In genomic region chr13:48547623-48548022, GRCm38 (mm10) we compare ENCODE assay signal across 19 mouse cellular contexts. TPM values are rescaled to one million over a fixed set of nuclear protein-coding genes. Genes with fewer than 3 reads are reported as not detected.
DNase-seq lines count a peak whose midpoint lies in the region; ATAC-seq and TF ChIP-seq lines count a peak whose summit lies in the region.
"Had no signal": no experiment of that assay in that cellular context is flagged by ENCODE, and none has a peak within 500 bp of the region (broad histone marks: within the 10 kb centered on the region; RNA-seq: fewer than 3 reads in every experiment).

No protein-coding gene starts in this region.

- no peak for TF ChIP-seq CTCF in MEL (IDR thresholded peaks at IDR 0.05 in 2 of 3, conservative IDR thresholded peaks at IDR 0.05 in 1 of 3; ENCODE audit: control insufficient read depth in 1 of 3, insufficient read depth in 1 of 3, low read depth in 2 of 3, low read length in 3 of 3, poor library complexity in 1 of 3, severe bottlenecking in 1 of 3)
- no peak for TF ChIP-seq CTCF in bone marrow macrophage, adult 2 months (IDR thresholded peaks at IDR 0.05; ENCODE audit: low read depth, low read length)

- H3K4me3 ChIP-seq in MEL (ENCODE audit: control insufficient read depth in 1 of 2, insufficient read depth in 1 of 2, low read depth in 2 of 2, low read length in 2 of 2): no peak overlapping the region
- H3K4me3 ChIP-seq in bone marrow macrophage, adult 2 months (ENCODE audit: insufficient read depth, low read length): no peak overlapping the region
- no peak overlapping the region for H3K4me3 ChIP-seq in stomach, embryonic 15.5 days (replicated peaks)
- H3K4me3 ChIP-seq: heart, adult 2 months; intestine, embryonic 15.5 days had no signal

- TF ChIP-seq EP300 in MEL (IDR thresholded peaks at IDR 0.05; ENCODE audit: low read depth in 1 of 2, low read length in 2 of 2): no peak

- DNase-seq in heart, adult 11 months: peak; percentile 89
- no peak for DNase-seq in heart, adult 18-20 months
- peak; percentile 11 for DNase-seq in MEL (ENCODE audit: low read depth, low spot score)
- no peak for DNase-seq in urinary bladder, postnatal 14 days (ENCODE audit: low spot score)
- DNase-seq in adrenal gland, postnatal 10 days: no peak
- DNase-seq: cerebellum, postnatal 10 days; embryo, embryonic 11 days; gastrocnemius, postnatal 36 days; heart, adult 2 months had no signal

- peak overlapping the region; percentile 52; the same call in 1 of the 2 replicates for H3K27ac ChIP-seq in MEL (ENCODE audit: control insufficient read depth, low read depth, low read length)
- H3K27ac ChIP-seq in bone marrow macrophage, adult 2 months (ENCODE audit: insufficient read depth, low read depth, low read length): peak overlapping the region; percentile 82
- H3K27ac ChIP-seq in stomach, embryonic 15.5 days: peak overlapping the region; percentile 73; the same call in 1 of the 2 replicates
- H3K27ac ChIP-seq: heart, adult 2 months; hindbrain, embryonic 14.5 days had no signal

- no peak for TF ChIP-seq POLR2A in MEL (IDR thresholded peaks at IDR 0.05; ENCODE audit: control insufficient read depth in 1 of 2, insufficient read depth in 1 of 2, low read depth in 1 of 2, low read length in 2 of 2, poor library complexity in 1 of 2)
- TF ChIP-seq POLR2A in bone marrow macrophage, adult 2 months (IDR thresholded peaks at IDR 0.05; ENCODE audit: borderline replicate concordance, low read depth, low read length): no peak

- no peak for TF ChIP-seq RAD21 in MEL (IDR thresholded peaks at IDR 0.05; ENCODE audit: low read depth, low read length)

- H3K79me2 ChIP-seq in MEL (ENCODE audit: control insufficient read depth, insufficient read depth, low read length, poor library complexity): peaks cover 31% of the 10 kb centered on the region

- ATAC-seq in stomach, embryonic 15.5 days (ENCODE audit: insufficient read depth, low FRiP score, low read depth): no peak
- ATAC-seq: forebrain, embryonic 15.5 days; intestine, embryonic 15.5 days had no signal

- peaks cover 0 to 42% of the 10 kb centered on the region in 2 experiments; a peak in 3 of 4 replicates for H3K36me3 ChIP-seq in MEL (ENCODE audit: control insufficient read depth in 1 of 2, insufficient read depth in 2 of 2, low read length in 2 of 2)
- H3K36me3 ChIP-seq in stomach, embryonic 15.5 days: no peaks in the 10 kb centered on the region
- H3K36me3 ChIP-seq: embryonic facial prominence, embryonic 15.5 days; forebrain, embryonic 15.5 days; heart, embryonic 15.5 days; hindbrain, embryonic 10.5 days; intestine, embryonic 15.5 days had no signal

- H3K27me3 ChIP-seq in MEL (ENCODE audit: control insufficient read depth in 1 of 2, insufficient read depth in 2 of 2, low read length in 2 of 2): no peaks in the 10 kb centered on the region
- no peaks in the 10 kb centered on the region for H3K27me3 ChIP-seq in stomach, embryonic 15.5 days (replicated peaks)
- H3K27me3 ChIP-seq: embryonic facial prominence, embryonic 15.5 days; forebrain, embryonic 15.5 days; heart, embryonic 15.5 days; intestine, embryonic 15.5 days had no signal

- no peak overlapping the region for H3K4me2 ChIP-seq in stomach, embryonic 15.5 days

- peaks cover 12 to 38% of the 10 kb centered on the region in 2 experiments for H3K4me1 ChIP-seq in MEL (ENCODE audit: control insufficient read depth in 1 of 2, insufficient read depth in 2 of 2, low read length in 2 of 2)
- H3K4me1 ChIP-seq in bone marrow macrophage, adult 2 months (ENCODE audit: control insufficient read depth, insufficient read depth, low read length): peaks cover 51% of the 10 kb centered on the region
- H3K4me1 ChIP-seq in stomach, embryonic 15.5 days: 0 out of 2 replicates have a peak, but pooled peaks cover 14% of the 10 kb centered on the region

- WGBS in stomach, embryonic 15.5 days: 94% methylated on average over 6 of the region's 6 CpGs

- no peak overlapping the region; the same call in 1 of the 2 replicates for H3K9ac ChIP-seq in MEL (ENCODE audit: control insufficient read depth, low read depth, low read length, poor library complexity, severe bottlenecking)
- no peak overlapping the region for H3K9ac ChIP-seq in stomach, embryonic 15.5 days
- H3K9ac ChIP-seq: embryonic facial prominence, embryonic 15.5 days; forebrain, embryonic 15.5 days; heart, embryonic 15.5 days; hindbrain, embryonic 14.5 days; intestine, embryonic 15.5 days had no signal

- H3K9me3 ChIP-seq in MEL (replicated peaks; ENCODE audit: insufficient read depth, low read length): no peaks in the 10 kb centered on the region
- no peaks in the 10 kb centered on the region for H3K9me3 ChIP-seq in stomach, embryonic 15.5 days
- H3K9me3 ChIP-seq: embryonic facial prominence, embryonic 15.5 days; forebrain, embryonic 15.5 days; heart, embryonic 15.5 days; hindbrain, embryonic 10.5 days; intestine, embryonic 15.5 days had no signal

TF ChIP-seq in MEL, 35 proteins besides CTCF, POLR2A, EP300 and RAD21:
- TF ChIP-seq SIN3A (IDR thresholded peaks at IDR 0.05; ENCODE audit: low read length) (no peak; the same call in 1 of the 2 replicates), ELF1 (IDR thresholded peaks at IDR 0.05; ENCODE audit: low read depth, low read length) (no peak), MYB (IDR thresholded peaks at IDR 0.05; ENCODE audit: low read depth, low read length) (no peak), GABPA (IDR thresholded peaks at IDR 0.05; ENCODE audit: low read depth, low read length) (no peak), ZKSCAN1 (IDR thresholded peaks at IDR 0.05; ENCODE audit: low read depth, low read length) (no peak), ZMIZ1 (IDR thresholded peaks at IDR 0.05; ENCODE audit: low read depth, low read length) (no peak), TAL1 (IDR thresholded peaks at IDR 0.05; ENCODE audit: low read length) (no peak), USF1 (IDR thresholded peaks at IDR 0.05; ENCODE audit: low read depth, low read length) (no peak), KAT2A (conservative IDR thresholded peaks at IDR 0.05; ENCODE audit: low read depth, low read length) (no peak), POLR2AphosphoS2 (IDR thresholded peaks at IDR 0.05; ENCODE audit: low read length) (no peak), MAZ (IDR thresholded peaks at IDR 0.05; ENCODE audit: low read depth, low read length) (no peak), CHD1 (IDR thresholded peaks at IDR 0.05; ENCODE audit: low read depth, low read length) (no peak), E2F4 (IDR thresholded peaks at IDR 0.05; ENCODE audit: borderline replicate concordance, low read depth, low read length) (no peak), SMC3 (IDR thresholded peaks at IDR 0.05; ENCODE audit: low read depth, low read length) (no peak), POLR2AphosphoS5 (IDR thresholded peaks at IDR 0.05; ENCODE audit: borderline replicate concordance, low read depth, low read length) (no peak)

RNA-seq across cellular contexts. Expression of gene A830005F24Rik, which starts 34.3 kb away (rescaled TPM):
- total RNA-seq in heart, adult 18-20 months (2021): not detected
- 0.42 and 0.73 TPM in 2 replicates for total RNA-seq in MEL (2012; rRNA removed)
- polyA plus RNA-seq in MEL (2012; ENCODE audit: insufficient read depth in 1 of 2, insufficient read length in 2 of 2, low read depth in 1 of 2, low replicate concordance in 2 of 2, missing spikeins in 1 of 2): under 1 TPM in 1 of 2 experiments, not detected in 1; 0.70 TPM
- polyA plus RNA-seq in bone marrow macrophage, adult 2 months (2012; ENCODE audit: insufficient read depth, insufficient read length, missing spikeins): not detected in 2 replicates
- polyA plus RNA-seq in stomach, embryonic 15.5 days (2015; fragmentation: Nextera tagmentation; extraction: Ambion mirVana): 0.51 and 0.86 TPM in 2 replicates
- under 1 TPM in 1 of 2 experiments, not detected in 1; 0.39 TPM for total RNA-seq in adrenal gland, postnatal 10 days (2021)
- total RNA-seq: adrenal gland, postnatal 14 days; heart, postnatal 25 days had no signal
- polyA plus RNA-seq: heart, adult 2 months had no signal

RNA-seq across cellular contexts. Expression of gene Zfp169, which starts 34.4 kb away (rescaled TPM):
- total RNA-seq in heart, adult 18-20 months (2021): 1 to 10 TPM; 4.2 to 6.5 TPM
- 5.9 and 6.5 TPM in 2 replicates for total RNA-seq in MEL (2012; rRNA removed)
- 1 to 10 TPM in 1 of 2 experiments, not detected in 1; 3.6 TPM for polyA plus RNA-seq in MEL (2012; ENCODE audit: insufficient read depth in 1 of 2, insufficient read length in 2 of 2, low read depth in 1 of 2, low replicate concordance in 2 of 2, missing spikeins in 1 of 2)
- 10.8 and 11.0 TPM in 2 replicates for polyA plus RNA-seq in bone marrow macrophage, adult 2 months (2012; ENCODE audit: insufficient read depth, insufficient read length, missing spikeins)
- polyA plus RNA-seq in stomach, embryonic 15.5 days (2015; fragmentation: Nextera tagmentation; extraction: Ambion mirVana): 3.2 and 4.0 TPM in 2 replicates
- total RNA-seq in adrenal gland, postnatal 10 days (2021): 1 to 10 TPM; 5.9 to 8.4 TPM

Comparison
In these comparisons a context has a peak if more than half of its experiments do, and no peak if none do; other contexts are left out.
1. DNase-seq: peak in heart, adult 11 months (single experiment) and MEL (single experiment); none in heart, adult 18-20 months (0 of 2), urinary bladder, postnatal 14 days (single experiment) and adrenal gland, postnatal 10 days (single experiment).
2. Peak in every context shown above with its lines, with median percentiles within 50 percentile points of each other: H3K27ac ChIP-seq.